Mouse (Mus musculus) WW6 (cell line): ENCODE data around the gene Sdccag8.

ENCODE experiments used
- DNase-seq: peaks from one replicate; pipeline ENCODE4 v3.0.0-alpha.2; 2013; ENCODE audit warnings: low read depth, low spot score

The Sdccag8 gene

GRCm38 (mm10) chr1:177051366-177051963, 237.0 kb downstream of the Sdccag8 start:
- no peak for DNase-seq

DNA sequence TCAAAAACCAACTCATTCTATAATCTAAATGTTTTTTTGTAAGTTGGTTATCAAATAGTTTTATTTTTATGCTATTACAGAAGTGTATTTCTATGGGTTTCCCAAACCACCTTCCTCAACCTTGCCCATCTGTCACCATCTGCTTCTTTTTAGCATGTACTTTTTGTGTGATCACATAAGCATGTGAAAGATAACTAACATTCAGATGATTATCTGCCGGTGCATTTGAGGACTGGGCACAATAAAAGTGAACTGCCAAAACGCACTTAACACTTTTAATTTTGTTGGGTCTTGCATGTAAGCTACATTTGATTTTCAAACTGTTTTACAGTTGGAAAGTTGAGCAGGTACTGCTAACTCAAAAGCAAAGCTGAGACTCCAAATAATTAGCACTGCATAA, 240.4 kb downstream of the Sdccag8 start:
- no peak for DNase-seq

DNA sequence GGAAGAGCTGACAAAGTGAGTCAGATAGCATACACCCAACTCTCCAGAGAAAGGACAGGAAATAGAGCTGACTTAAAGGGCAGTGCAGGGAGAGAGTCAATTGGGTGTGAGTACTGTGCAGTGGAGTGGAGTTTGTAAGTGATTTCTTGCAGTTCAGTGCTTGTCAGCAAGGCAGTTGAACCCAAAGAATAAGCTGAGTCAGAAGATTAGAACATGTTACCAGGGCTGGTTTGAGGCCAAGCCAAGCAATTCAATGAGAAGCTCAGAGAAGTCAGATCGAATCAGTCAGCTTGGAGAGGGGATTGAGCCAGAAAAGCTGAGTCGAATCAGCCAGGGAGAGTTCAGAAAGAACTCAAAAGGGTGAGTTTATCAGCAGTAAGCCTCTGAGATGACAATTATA, 247.3 kb downstream of the Sdccag8 start:
- DNase-seq, result no peak

DNA sequence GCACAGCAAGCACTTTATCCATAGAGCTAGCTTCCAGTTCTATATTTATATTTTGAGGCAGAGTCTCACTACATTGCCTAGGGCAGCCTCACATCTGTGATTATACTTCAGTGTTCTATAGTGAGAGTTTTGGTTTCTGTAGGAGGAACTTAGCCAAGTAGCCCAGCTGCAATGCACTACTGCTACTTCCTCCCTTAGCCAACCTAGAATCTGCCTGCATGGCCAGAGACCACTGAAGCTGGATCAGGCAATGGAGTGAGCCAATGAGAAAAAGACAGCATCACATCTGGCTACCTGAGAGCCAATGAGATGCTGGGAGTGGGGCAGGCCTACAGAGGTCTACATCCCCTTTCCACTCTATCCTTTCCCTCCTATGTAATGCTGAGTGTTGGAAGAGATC, 251.3 kb downstream of the Sdccag8 start:
- no peak for DNase-seq

DNA sequence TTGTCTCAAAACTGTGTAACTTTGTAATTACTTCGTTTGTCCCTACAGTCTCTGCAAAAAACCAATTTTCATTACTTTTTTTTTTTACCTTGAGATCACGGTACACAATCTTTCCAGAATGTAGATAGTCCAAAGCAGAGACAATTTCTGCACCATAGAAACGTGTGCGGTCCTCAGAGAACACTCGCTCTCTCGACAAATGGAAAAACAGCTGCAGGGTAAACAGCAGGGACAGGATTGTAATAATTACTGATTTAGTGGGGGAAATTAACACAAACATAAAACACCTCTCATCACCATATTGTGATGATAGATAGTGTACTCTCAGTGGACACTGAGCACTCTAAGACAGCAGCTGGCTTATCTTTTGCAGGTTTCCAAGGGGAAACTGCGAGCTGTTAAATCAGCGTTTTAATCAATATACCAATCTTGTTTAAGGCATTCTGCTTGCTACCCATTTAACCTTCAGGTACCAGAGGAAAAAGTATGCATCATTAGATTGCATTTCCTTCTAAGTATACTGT, 252.7 kb downstream of the Sdccag8 start:
- no peak for DNase-seq

DNA sequence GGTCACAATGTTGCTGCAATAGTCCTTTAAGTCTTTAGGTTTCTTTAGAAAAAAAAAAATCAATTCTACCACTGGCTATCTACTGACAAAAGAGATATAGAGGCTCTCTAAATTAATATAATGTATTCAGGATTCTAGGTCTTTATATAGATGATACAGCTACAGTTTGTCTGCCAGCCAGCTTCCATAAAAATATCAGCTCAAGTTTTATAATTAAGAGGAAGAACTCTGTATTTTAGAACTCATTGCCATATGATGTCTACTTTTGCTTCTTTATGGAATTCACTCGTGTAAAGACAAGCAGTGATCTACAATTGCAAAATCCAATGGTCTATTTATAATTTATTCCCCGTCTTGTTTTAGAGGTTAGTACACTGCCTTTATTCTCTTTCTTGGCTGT, 254.7 kb downstream of the Sdccag8 start:
- no peak for DNase-seq
